Mouse (Mus musculus): ENCODE results near the gene Cnih3.

The Cnih3 gene

DNA sequence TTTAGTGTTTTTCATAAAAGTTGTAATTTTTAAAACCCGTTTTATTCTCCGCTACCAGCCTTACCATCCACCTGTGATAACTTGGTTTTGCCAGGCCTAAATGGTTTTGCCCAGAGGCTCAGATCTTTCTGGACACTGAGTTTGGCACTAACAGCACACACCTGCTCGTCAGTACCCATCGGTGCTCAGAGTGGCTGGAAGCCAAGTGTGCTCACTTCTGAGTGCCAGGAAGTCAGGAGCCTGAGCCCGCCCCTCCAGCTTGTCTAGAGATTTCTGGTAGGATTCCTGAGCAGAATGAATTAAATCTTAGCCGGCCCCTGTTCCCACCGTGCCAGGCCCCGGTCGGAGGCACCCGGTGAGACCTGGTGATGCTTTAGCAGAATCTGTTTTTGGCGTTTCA lies 54.9 kb downstream of the Cnih3 start:
- no peak for DNase-seq (ENCODE audit: low spot score)

DNA sequence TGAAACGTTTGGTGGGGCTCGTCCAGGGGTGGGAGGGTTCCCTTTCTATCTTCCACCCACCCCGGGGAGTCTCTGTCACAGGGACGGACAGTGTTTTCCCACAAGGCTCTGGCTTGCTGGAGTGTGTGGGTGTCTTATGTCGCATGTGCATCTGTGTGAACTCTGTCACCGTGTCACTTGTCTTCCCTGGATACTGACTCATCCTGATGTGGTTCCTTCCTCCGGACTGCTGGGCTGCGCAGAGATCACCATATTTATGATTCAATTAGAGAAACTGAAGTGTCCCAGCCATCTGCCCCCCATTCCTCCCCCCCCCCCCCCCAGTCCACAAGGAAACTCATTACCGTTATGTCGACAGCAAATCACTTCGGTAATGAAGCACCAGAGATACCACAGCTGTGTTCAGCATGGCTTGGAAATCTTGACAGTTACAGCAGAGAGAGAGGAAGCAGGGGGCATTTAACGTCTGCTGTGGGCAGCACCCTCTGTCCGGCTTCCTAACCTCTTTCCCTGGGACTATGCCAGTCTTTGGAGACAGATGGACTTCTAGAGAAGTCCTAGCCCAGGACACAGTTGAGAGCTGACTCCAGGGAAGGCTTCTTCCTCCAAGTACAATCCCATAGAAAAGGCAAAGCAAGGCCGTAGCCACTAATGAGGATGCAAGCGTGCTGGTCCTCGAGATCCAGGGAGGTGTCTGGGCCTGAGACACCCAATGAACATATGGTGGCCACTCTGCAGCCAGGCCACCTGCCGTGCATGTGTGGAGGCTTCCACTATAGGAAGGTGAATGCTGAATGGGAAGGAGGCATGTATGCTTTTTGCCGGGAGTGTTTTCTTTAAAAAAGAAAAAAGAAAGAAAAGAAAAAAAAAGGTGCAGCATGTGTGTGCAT lies 55.9 kb downstream of the Cnih3 start:
- DNase-seq (ENCODE audit: low spot score) = no peak

DNA sequence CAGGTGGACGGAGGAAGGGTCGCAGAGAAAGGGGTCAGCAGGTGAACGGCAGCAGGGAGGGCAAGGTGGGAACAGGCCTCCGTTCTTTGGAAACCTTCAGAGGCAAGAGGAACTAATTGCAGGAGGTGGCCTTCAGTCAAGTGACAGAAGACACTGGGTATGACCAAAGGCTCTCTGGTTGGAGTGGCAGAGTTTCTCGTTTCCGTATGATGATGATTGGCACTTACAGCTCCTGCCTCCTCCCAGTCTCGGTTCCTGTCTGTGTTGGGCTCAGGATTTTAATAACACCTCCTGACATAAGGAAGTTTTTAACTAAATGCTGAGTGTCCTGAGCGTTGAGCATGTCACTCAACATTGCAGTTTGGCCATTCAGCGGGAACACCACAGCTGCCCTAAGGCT lies 57.3 kb downstream of the Cnih3 start:
- DNase-seq (ENCODE audit: low spot score) = no peak

DNA sequence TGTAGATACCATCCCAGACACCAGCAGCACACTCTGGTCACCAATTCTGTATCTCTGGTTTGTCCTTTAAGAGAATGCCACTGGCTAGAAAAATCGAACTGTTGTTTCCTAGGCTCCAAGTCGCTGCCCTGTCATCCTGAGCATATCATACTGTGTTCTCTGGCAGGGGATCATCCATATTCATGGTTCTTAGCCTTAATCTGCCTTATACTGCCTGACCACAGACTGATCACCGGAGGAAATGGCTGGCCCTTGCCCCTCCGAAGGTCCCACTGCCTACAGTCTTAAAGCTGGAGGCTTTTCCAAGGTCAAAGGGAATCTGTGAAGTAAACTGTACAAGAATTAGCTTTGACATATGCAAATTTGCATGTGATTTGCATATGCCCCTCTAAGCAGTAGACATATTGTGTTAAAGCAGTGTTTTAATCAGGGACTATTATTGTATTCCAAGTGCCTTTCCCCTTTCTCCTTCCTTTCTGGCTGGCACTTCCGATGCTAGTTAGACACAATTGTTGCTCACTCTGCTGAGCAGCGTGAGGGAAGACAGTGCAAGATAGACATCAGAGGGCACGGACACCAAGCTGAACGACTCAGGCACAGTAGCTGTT lies 58.3 kb downstream of the Cnih3 start:
- no peak for DNase-seq (ENCODE audit: low spot score)

DNA sequence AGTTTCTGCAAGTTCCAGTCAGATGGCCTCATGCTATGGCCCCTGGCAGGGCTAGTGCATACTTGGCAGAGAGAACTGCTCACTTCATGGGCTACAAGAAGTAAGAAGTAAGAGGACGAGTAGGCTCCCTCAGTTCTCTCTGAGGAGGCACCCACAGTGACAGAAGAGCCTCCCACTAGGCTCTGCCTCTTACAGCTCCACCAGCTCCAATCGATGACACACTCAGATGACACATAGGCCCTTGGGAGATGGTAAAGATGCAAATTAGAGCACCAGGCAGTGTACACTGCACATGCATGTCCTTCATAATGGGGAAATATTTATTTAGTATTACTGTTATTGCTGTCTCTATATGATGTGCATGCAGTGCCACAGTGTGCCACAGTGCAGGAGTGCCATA lies 62.6 kb downstream of the Cnih3 start:
- DNase-seq (ENCODE audit: low spot score) = no peak

DNA sequence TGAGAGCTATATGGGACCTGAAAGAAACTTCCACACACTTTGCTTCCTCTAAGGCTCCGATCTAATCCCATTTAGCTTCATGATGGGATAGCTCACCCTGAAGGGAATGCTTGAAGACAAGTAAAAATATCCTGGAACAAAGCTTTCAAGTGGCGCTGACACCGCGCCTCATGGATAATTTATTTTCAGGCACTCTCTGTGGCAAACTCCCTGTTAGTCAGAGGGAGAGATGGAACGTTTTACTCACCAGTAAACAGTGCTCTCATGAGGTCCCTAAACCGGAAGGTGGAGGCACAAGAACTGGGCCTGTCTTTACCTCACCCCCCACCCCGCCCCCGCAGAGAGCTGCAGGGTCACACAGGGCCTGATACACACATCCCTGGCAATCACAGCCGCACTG lies 64.4 kb downstream of the Cnih3 start:
- no peak for DNase-seq (ENCODE audit: low spot score)

DNA sequence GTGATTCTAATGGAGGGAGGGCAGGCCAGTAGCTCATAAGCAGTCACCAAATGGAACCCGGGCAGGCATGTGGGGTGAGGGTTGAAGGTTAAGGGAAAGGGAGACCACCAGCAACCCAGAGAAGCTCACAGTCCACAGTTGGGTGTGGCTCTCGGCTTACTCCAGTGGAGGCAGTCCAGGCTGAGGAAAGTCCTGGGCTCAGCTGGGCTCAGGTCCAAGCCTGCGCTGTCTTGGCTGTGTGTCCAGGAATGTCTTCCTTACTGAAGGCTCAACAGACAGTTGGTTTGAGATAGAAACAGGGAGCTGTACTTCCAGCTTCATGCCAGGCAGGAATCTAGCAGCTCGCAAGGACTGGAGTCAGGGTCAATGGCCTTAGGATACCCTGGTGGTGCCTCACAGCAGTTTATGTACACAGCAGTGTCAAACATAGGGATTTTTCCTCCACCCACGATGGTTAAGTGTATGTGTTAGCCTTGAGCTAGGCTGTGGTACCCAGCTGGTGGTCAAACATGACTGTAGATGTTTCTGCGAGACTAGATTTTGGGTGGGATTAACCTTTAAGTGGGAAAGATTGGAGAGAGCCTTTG lies 65.6 kb downstream of the Cnih3 start:
- no peak for DNase-seq (ENCODE audit: low spot score)

DNA sequence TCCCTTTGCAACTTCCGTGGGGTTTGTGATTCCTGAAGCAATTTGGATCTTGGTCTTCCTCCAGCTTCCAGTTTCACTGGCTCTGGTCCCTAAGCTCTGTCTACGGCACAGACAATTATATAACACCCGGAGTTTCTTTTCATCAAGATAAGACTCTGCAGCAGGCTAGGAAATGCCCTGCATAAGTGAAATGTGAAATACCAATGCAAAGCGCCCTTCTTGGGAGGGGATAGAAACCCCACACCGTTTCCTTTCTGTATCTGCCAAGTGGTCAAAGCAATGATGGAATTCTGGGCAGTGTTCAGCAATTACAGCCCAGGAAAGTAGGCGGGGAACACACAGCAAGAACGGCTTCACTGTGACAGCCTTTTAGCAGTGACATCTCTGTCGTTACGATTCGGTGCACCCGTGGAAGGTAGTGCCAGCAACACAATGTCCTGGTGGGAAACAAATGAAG lies 67.7 kb downstream of the Cnih3 start:
- DNase-seq (ENCODE audit: low spot score) = no peak

DNA sequence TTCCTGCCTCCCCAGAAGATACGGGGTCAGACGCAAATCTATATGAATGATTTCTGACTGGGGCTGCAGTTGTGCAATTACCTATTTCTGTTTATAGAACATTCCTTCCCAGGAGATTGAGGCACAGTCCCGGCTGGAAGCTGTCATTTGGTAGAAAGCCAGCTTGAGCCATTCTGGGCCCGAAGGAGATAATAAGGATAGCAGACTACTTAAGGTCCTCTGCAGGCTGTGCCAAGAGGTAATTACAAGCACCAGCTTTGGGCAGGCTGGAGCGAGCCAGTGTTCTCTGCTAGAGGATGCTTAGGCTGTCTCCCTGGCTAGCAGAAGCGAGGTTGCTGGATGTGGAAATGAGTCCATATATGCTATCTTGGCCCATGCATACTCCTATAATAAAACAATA lies 70.4 kb downstream of the Cnih3 start:
- DNase-seq (ENCODE audit: low spot score) = no peak

DNA sequence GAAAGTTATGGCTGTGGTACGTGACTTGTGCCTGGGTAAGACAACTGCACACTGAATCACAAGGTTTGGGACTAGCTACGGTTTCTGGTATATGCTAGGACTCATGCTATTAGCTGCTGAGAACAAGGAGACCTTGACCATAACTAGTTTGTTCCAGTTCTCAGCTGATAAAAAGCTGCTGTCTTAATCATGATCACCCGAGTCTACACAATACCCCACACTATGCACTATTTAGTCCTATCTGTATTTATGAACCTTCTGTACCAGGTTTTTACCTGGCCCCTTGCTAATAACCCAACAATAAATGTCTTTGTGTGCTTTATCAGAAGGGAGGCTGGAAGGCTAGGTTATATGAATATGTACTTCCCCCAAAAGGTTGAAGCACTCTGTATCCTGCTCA lies 72.5 kb downstream of the Cnih3 start:
- DNase-seq (ENCODE audit: low spot score) = no peak

DNA sequence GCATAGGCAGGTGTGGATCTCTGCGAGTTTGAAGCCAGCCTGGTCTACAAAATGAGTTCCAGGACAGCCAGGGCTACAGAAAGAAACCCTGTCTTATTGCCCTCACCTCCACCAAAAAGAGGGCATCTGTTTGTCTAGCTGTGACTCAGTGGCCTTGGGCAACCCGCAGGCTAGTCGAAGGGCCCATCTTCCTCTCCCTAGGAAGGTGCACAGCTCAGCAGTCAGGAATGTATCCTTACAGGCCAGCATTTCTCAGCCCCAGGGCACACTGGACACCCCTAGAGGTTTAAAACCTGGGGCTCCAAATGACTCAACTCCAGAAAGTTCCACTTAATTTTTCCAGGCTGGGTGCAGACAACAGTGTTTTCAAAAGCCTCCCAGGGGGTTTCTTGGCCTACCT lies 73.0 kb downstream of the Cnih3 start:
- no peak for DNase-seq (ENCODE audit: low spot score)

DNA sequence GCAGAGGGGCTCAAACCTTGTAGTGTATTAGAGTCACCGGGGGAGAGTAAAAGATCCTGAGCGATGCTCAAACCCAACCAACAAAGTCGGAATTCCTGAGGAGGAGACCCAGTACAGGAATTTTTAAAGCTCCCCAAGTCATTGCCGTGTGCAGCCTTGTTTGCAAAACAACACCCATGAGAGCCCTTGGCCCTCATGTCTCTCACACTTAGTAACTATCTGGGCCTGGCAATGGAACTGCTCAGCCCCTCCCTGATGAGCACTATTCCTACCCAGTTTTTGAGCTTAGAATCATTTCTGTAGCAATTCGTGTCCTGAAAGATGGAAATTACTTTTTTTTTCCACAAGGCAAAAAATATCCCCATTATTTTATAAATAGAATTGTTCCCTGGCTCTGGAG lies 74.0 kb downstream of the Cnih3 start:
- no peak for DNase-seq (ENCODE audit: low spot score)

DNA sequence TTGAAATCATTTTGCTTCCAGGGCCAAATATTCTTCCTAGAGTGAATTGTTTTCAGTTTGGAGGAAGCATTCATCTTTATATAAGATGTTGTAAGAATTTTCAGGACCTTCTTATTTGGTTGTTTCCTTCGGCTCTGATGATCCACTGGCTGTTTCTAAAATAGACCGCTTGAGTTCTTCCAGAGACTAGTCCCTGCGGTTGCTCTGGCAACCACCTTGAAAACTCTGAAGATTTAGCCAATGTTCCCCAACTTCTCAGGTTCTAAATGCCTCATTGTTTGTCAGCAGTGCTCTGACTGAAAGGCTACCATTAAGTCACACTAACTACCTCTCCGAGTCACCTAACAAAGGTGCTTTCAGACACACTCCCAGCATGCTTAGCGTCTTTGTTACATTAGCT lies 80.8 kb downstream of the Cnih3 start:
- DNase-seq (ENCODE audit: low spot score) = no peak

DNA sequence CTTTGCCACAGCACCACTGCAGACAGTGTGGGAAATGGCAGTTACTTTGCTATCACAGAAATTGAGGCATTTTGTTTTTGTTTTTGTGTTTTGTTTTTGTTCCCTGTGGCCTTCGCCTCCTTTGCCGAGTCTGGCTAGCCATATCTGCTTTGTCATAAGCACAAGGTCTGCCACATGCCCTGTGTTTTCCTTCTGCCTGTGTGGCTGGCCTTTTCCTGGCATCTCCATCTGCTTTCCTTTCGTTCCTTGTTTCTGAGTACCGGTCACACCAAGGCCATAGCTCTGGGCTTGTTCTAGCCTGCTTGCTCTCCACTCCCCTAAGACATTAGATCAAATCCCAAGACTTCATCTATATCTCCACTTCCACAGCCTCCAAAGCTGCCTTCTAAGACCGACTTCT lies 83.0 kb downstream of the Cnih3 start:
- no peak for DNase-seq (ENCODE audit: low spot score)

DNA sequence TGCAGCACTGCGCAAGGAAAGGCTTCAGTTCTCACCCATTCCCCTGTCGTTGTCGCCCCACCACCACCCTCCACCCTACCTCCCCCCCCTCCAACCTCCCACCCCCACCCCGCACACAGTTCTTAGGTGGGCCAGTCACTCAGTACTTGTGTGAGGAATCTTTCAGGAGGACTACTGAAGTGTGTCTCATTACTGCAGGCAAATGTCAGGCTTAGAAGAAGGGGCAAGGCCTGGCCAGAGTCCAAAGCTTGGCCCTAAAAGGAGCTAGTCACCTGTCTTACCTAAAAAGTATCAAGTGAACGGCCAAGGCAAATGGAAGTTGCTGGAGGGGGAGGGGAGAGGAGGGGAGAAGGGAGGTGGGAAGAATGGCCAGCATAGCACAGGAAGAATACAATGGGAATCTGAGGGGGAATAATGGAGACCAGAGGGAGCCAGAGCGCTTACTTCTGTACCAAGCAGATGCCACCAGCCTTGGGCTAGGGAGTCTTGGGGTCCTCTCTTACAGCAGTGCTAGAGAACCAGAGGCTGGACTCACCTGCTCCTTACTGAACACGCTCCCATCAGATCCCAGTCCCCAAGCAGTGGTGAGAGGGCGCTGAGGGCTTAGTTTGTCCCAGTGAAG lies 88.7 kb downstream of the Cnih3 start:
- DNase-seq (ENCODE audit: low spot score) = no peak

DNA sequence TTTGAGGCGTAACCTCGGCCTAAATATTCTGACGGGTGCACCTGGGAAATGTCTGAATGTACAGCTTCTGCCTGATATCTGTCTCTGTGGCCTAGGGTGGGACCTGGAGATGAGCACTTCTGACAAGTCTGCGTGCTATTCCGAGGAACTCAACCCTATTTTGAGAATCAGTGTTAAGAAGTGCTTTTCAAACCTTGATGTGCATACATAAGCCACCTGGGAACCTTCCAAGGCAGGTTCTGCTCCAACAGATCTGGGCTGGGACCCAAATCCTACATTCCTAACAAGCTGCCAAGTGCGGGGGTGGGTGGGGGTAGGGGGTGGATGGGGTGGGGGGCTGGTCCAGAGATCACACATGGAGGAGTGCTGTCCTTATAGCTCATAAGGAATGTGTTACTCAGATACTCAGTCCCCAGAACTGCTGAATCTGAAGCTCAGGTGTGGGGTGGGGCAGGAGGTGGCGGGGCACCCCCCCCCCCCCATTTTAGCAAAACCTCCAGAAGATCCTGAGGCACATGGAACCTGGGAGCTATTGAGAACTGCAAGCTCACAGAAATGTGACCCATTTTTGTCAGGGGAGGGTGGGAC lies 89.3 kb downstream of the Cnih3 start:
- DNase-seq (ENCODE audit: low spot score) = no peak

DNA sequence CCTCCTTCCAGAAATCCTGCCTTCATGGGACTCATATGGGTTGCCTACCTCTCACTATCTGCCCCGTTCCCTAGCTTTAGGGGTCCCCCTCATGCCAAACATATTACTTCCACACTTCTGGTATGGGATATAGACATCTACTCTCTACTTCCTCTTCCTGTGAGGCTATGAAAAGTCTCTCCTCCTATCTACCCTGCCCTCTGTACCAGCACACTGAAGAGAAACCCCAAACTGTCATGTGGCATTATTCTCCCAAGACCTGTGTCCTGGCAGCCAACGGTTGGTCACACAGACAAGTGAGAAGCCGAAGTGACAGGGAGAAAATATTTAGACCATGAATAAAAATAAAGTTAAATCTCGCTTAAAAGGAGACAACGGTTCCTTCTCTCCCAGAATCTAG lies 92.6 kb downstream of the Cnih3 start:
- DNase-seq (ENCODE audit: low spot score) = no peak

DNA sequence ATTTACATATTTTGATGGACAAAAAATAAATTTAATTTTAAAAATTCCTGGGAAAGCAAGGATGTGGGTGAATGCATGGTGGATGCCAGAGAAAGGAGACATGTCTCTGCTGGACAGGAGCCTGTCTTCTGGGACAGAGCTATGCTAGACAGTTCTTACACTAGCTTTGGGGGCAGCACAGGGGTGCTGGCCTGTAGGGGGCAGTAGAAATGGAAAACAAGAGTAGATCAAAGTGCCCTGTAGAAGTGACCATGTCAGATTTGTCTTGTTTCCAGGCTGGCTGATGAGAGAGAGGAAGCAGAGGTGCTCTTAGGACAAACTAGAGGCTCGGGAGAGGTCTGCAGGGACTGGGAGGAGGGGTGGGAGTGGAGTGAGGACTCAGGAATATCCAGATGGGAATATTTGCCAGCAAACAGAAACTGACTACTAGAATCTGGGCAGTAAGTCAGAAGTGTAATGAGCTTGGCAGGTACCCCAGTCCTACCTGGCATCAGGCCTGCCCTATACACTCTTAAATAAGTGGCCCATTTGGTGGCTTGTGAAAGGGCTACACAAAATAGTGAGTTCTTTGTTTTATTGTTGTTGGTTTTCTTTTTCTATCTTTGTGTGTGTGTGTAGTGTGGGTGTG lies 93.3 kb downstream of the Cnih3 start:
- DNase-seq (ENCODE audit: low spot score) = no peak

DNA sequence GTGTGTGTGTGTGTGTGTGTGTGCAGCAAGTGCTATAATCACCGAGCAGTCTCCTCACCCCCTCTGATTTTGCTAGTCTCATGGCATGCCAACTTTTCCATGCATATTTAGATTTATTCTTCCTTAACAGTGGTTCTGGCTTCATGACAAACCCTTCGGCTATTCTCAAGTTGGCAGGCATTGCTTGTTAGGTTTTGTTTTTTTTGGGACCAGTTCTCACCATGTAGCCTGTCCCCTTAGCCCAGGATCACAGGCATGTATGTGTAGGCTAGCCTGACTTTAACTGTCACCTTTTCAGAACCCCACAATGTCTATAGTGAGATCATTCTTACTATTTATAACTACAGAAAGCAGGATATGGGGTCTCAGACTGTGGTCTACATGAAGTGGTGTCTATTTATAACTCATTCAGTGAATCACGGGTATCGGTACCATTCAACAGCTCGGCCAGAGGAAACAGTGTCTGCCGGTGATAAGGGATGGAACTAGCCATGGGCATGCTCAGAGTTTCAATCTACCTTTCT lies 94.2 kb downstream of the Cnih3 start:
- no peak for DNase-seq (ENCODE audit: low spot score)

DNA sequence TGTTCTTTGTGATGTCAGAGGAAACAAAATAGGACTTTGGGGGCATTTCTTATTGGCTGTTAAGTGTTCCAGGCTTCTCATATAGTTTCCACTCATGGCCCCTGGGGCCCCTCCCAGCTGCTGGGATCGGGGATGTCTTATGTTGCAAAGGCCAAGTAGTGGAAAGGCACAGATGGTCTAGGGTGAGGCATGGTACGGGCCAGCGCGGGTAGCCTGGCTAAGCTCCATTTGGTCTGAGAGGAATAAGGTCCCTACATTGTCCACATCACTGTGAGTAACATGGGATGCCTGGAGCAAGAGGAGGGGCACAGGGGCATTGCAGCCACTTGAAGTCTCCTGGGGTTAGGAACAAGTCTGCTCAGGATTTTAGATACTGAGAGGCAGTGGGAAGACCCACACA lies 95.1 kb downstream of the Cnih3 start:
- DNase-seq (ENCODE audit: low spot score) = no peak

DNA sequence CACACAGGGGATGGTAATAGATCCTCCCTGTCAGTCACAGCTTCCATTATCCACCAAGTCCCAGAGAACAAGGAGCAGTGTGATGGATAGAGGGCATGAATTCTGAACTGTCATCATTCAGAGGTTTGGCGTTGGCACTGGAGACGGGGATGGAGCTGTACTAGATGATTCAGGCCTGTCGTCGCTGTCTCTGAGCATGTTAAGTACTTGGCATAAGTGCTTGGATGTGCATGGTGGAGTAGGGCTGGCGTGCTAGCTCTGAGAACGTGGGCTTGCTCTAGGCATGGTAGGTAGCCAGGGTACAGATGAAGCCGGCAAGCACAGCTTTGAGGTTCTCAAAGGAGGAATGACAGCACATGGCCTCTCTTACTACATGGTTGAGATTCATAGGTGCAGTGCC lies 95.6 kb downstream of the Cnih3 start:
- no peak for DNase-seq (ENCODE audit: low spot score)

DNA sequence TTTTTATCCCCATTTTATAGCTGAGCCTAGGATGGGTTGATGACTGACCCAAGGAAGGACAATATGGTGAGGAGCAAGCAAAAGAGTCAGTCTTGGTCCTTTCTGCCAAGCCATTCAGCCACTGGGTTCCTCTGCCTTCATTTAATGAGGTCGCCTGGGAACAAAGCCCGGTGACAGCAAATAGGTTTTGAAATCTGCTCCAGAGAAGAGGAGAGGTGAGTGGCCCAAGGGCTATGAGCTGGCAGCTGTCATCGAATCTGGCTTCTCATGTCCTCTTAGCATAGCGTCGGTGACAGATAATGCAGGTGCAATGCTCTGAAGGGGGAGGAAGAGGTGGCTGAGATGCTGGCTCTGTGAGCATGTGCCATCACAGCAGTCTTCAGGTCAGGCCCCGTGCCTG lies 100.7 kb downstream of the Cnih3 start:
- no peak for DNase-seq (ENCODE audit: low spot score)

Data from left cerebral cortex, adult 11 months (tissue).